Mouse (Mus musculus): ENCODE results near the gene Ces2h. TPM values are rescaled to one million over a fixed set of nuclear protein-coding genes. Genes with fewer than 3 reads are reported as not detected.
"Not testable (repeated sequence)": the region's sequence is repeated elsewhere in the genome, so short reads cannot be mapped to it uniquely, and the experiment has no call there.

Gene Ces2h
- polyA plus RNA-seq (2012; rRNA removed), result not detected in 2 replicates

DNA sequence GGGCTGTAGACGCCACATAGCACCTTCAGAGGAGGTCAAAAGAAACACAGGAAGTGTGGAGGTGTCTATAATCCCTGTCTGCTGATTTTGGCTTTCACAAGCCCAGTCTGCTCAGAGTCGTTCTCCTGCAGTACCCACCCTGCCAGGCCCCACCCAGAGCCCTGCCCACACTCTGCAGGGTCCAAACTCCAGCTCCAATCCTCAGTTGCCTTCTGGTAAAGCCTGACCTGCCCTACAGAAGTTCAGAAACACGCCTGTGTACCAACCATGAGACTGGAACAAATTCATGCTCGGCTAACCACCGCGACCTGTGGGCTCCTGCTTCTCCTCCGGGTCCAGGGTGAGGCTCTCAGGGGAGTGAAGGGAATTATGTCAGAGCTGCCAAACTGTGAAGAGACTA, at the start of gene Ces2h:
Gene Ces2h, plus strand, starts transcription at position 268 of the 400 bp plus-strand sequence.
- DNase-seq (ENCODE audit: low read depth), result no peak

DNA sequence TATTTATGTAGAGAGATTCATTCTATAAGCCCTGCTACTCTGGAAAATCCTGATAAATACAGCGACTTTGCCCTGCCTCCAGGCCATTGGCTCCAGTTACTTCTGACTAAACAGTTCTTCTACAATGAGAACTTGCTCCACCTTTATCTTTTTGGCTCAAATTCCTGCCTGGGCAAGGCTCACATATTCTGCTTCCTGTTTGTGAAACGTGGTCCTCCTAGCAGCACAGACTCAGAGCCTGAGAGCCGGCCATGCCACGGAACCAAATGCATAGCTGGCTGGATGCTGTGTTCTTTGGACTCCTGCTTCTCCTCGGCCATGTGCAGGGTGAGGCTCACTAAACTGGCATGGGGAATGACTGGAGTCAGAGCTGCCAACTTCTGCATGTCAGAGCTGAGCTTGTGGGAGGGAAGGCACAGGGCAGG, 39.1 kb upstream of the Ces2h start, which contains the start of gene Ces2g:
Gene Ces2g, plus strand, starts transcription at position 182 of the 425 bp plus-strand sequence.
- peak; percentile 20 for DNase-seq (ENCODE audit: low read depth)

DNA sequence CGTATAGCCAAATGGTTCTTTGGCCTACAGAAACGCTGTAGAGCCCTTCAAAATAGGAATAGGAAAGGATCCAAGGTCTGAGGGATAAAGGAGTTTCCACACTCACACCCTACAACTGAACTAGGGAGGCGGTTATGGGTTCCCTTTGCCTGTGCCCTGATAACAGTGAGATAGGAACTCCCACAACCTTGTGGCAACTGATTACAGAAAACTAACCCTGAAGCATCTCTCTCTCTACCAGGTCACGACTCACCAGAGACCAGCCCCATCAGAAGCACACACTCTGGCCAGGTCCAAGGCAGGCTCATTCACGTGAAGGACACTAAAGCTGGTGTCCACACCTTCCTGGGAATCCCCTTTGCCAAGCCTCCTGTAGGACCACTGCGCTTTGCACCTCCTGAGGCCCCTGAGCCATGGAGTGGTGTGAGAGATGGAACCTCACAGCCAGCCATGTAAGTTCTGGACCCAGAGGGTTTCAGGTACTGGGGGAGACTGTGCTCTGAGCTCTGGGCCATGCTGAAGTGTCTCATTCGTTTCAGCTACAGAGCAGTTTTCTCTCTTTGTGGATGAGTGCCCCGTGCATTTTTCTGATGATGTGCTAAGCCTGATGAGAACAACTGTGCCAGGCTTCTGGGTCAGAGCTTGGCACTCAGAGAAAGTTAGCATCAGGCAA, 38.3 kb upstream of the Ces2h start:
- no peak for DNase-seq (ENCODE audit: low read depth)

DNA sequence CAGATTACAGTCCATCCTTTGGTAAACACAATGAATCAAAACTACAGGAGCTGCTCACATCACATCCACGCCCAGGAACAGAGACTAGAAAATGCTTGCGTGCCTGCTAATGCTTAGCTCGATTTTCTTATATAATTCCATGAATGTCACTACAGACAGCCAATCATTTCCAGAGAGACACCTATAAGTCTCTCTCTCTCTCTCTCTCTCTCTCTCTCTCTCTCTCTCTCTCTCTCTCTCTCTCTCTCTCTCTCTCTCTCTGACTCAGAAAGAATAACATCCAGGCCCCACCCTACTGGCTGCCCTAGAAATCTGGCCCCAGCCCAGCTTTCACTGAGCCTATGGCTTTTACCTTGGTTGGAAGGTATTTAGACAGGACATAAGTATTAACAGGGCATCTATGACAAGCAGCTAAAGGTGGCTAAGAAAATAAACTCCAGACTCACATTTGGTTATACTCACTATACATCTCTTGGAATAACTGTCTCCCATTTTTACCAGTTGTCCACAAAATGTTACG, 37.2 kb upstream of the Ces2h start:
- no peak for DNase-seq (ENCODE audit: low read depth)

DNA sequence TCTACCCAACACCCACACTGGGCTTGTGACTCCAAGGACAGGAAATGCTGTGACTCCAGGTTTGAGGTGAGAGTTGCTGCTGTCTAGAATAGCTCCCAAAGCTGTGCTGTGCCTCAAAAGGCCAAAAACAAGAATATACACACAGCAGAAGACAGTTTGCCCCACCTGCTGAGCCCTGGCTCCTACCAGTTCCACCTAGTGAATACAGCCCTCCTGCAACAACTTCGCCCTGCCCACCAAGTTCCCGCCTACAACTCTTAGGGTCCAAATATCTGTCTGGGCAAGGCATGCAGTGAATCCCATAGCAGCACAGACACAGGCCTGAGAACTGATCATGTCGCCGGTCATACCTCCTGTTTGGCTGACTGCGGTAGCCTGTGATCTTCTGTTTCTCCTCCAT, 16.5 kb upstream of the Ces2h start:
- no peak for DNase-seq (ENCODE audit: low read depth)

DNA sequence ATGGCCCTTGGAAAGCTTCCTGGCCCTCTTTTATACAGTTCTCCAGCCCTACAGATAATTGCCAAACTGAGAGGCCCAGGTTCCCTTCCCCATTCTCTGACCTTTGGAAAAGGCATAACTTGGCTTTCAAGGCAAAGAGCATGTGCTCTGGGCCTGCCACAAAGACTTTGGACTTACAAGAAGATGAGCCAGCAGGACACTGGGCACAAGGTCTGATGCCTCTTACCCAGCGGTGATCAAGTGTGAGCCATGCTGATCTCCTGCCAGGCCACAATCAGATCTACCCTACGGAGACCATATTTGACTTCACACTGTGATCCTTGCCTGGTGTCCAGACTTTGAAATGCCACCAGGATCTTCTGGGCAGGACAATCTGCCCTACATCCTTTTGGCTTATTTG, 15.7 kb upstream of the Ces2h start:
- DNase-seq (ENCODE audit: low read depth), result no peak

DNA sequence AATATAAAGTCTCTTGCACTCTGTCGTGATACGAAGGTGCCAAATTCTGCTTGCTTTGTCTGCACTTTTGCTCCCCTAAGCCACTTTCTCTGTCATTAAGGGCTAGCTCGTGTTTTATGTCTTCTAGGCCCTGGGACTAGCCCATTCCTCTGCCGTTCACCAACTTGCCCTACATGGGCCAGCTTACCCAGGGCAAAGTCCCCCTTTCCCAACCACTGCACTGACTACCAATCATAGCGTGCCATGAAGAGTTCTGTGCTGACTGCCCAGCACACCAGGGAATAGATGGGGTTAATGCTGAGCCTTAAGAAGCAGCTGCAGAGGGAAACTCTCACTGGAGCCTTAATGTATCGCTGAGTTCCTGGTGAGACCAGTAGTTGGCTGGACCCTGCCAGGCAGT, 2.5 kb upstream of the Ces2h start:
- no peak for DNase-seq (ENCODE audit: low read depth)

DNA sequence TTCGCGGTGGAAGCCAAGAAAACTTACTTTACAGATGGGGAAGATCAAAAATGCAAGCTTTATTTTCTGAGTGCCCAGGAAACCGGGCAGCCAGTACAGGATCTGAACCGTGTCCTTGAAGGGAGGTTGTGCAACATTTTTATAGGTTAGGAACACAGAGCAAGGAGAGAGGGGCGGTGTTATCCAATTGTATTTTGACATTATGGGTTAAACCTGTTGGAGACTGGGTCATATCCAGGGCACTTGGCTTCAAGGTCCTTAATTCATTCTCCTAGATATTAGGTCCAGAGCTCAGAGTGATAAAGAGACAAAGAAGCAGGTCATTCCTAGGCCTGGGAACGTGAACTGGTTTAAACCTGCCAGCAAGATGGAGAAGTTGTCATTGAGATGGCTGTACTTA, 1.5 kb upstream of the Ces2h start:
- DNase-seq (ENCODE audit: low read depth), result no peak

DNA sequence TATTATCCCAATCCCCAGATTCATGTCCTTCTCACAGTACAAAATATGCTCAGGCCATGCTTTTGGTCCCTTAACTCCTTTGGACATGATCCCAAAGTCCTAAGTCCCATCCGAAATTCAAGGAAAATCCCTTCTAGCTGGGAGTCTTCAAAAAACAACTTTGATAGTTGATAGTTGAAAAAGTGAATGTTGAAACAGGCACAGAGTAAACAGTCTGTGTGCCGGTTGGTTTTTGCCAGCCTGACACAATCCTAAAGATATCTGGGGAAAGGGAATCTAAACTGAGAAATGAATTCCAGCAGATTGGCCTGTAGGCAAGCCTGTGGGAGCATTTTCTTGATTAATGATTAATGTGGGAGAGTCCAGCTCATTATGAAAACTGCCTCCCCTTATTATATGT, 9.3 kb downstream of the Ces2h start:
- no peak for DNase-seq (ENCODE audit: low read depth)

DNA sequence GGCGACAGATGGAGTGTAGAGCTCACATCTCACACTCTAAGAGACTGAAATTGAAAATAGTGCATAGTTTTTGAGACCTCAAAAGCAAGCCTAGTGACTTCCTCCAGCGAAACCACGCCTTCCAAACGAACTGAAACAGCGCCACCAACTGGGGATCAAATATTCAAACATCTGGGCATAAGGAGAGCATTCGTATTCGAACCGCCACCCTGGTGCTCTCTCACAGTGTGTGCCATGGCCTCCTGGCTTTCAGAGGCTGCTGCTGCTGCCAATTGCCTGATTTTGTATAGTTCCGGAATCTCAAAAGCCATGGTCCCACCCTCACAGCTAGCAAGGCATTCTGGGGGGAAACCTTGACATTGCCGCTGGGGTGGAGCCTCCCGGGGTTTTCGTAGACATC, 10.5 kb downstream of the Ces2h start:
- DNase-seq (ENCODE audit: low read depth), result no peak

DNA sequence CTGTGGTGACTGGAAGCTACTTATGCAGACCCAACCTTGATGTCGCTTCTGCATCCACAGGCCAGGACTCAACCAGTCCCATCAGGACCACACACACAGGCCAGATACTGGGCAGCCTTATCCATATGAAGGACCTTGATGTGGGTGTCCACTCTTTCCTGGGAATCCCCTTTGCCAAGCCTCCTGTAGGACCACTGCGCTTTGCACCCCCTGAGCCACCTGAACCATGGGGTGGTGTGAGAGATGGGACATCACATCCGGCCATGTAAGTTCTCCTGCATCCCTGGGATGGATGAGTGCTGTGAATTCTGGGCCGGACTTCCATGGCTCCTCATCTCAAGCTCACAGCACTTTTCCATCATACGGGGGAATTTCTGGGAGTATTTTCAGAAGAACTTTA, 13.7 kb downstream of the Ces2h start:
- DNase-seq (ENCODE audit: low read depth), result no peak

DNA sequence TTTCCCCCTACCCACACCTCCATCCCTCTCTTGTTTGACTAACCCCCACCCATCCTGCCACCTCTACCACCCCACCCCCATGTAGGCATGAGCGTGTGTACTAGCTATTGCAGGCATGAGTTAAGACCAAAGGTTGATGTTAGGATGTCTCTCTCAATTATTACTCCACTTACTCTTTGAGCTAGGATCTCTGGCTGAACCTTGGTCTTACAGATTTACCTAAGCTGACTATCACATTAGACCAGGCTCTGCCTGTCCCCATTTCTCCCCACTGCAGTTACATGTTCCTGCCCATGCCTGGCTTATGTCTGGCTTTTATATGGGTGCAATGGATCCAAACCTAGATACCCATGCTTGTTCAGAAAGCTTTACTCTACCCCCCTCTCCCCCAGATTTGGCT, 21.3 kb downstream of the Ces2h start:
- no peak for DNase-seq (ENCODE audit: low read depth)

DNA sequence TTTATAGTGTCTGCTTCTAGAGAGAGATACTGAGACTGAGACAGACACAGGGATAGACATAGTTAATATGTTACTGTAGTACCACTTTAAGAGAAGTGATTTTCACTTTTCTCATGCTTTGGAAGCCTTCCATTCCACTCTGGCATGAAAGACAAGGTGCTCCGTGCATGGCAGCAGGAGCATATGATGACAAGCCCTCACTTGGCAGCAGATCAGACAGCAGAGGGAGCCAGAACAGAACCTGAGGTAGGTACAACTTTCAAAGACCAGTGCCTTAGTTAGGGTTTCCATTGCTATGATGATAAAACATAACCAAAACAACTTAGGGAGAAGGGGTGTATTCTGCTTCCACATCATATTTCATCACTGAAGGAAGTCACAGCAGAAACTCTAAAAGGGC, 22.4 kb downstream of the Ces2h start:
- DNase-seq (ENCODE audit: low read depth), result no peak

DNA sequence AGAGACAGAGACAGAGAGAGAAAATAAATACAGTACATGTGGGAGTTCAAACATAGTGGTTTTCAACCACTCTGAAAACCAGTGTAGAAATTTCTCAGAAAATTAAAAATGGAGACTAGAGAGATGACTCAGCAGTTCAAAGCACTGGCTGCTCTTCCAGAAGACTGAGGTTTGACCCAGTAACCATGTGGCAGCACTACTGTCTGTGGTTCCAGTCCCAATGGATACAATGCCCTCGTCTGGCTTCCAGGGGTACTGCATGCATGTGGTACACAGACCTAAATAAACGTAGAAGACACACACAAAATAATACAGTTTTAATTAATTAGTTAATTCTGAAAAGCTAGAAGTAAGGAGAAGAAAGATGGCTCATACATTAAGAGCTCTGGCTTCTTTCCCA, 24.4 kb downstream of the Ces2h start:
- no peak for DNase-seq (ENCODE audit: low read depth)

DNA sequence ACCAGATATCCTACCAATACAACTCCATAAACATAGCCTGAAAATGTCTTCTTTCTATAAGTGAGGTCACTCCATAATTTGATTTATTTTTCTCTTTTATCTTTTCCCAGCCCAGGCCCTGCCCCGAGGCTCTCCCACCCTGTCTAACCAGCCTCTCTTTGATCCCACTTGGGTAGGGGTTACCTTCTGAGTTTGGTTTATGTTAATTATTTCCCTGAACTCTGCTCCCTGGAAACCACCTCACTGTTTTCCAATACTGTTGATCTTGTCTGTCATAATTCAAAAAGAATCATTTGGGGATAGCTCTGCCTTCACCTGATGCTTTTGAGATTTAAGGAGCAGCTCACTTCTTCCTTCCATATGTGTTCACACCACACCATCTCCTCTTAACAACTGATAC, 42.9 kb downstream of the Ces2h start:
- DNase-seq (ENCODE audit: low read depth), result no peak

DNA sequence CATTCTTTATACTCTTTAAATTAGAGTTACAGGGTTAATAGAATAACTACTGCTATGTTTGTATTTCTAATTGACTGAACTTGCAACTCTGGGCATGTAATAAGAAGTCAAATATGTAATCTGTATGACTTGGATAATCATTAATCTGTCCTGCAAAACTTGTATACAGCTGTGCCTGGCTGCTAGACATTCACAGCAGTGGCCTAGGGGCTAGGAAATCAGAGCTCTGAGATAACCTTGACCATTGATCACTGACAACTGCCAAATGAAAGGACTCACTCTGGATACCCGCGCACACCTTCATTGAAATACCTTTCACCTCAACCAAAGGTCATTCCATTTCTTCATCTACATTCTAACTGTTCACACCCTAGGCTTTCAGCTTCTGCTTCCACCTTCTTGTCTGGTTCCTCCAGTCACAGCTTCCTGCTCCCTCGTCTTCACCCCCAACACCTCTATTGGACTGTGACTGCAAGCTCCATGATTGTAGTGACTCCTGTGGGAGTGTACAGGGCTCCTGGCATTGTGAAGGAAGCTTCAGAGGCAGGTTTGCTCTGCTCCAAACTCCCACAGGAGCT, 45.3 kb downstream of the Ces2h start:
- no peak for DNase-seq (ENCODE audit: low read depth)

DNA sequence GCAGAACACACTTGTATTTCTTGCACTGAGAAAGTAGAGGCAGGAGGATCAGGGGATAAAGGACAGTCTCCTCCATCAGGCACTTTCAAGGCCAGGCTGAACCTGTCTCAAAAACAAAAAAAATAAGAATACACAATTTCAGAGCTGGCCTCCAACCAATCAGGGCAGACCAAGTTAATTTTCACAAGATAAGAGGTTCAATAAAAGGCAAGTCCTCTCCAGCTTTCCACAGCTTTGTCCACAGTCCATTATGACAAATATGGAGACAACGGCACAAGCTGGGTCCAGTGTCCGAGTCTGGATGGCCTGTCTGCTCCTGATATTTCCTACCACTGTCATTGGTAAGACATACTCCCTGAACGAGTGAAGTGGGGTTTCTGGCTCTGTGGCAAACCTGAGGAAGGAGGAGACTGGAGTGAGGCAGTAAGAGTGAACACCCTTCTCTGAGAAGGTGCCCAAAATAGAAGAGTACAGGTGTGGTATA, 47.8 kb downstream of the Ces2h start, which contains the start of gene Ces3a:
Gene Ces3a, plus strand, starts transcription at position 231 of the 484 bp plus-strand sequence.
- no peak for DNase-seq (ENCODE audit: low read depth)

DNA sequence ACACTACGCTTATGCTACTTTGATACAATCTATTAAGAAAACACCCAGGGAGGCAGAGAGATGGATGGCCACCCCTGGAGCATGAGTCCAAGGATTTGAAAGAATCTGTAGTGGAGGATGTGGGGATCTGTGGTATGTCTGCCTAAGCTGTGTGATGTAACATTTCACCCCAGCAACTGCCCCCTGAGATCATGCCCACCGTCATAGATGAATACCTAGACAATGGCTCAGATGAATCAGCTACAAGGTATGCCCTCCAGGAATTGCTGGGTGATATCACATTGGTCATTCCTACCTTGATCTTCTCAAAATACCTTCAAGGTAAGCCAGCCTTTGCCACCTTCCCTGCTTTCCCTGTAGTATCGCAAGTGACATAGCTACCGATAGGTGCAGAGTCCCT, 55.6 kb downstream of the Ces2h start:
- DNase-seq (ENCODE audit: low read depth), result no peak

DNA sequence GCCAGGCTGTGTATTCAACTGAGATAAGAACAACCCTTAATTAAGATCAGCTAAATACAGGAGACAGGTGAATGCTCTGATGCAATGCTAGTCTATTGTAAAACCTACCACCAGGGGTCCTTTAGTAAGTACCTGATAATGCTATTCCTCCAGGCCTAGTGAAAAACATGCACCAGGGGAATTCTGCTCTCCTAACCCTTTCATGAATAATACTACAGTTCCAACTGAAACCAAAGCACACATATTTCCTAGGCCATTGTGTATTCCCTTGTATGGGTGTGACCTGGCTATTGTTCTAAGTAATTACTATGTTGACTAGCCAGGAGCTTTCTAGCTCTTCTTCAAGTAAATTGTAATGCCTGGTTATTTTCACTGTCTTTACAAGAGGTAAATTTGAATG, 59.4 kb downstream of the Ces2h start:
- DNase-seq (ENCODE audit: low read depth), result no peak

DNA sequence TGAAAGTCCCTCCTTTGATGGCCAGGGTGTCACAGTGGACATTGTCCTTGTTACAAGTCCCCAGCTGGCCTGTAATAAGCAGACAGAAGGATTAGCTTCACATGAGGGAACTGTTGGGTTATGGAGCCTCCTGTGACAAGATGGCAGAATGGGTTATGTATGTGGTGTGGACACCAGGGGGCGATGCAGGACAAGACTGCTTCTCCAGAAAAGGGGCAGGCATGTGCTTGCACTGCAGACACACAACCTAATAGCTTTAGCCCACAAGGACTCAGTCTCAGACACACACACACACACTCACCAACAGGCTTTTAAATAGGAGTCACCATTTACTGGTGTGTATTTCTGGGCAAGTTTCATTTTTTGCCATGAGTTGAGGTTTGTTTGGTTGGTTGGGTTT, 66.1 kb downstream of the Ces2h start:
- DNase-seq (ENCODE audit: low read depth), result no peak

DNA sequence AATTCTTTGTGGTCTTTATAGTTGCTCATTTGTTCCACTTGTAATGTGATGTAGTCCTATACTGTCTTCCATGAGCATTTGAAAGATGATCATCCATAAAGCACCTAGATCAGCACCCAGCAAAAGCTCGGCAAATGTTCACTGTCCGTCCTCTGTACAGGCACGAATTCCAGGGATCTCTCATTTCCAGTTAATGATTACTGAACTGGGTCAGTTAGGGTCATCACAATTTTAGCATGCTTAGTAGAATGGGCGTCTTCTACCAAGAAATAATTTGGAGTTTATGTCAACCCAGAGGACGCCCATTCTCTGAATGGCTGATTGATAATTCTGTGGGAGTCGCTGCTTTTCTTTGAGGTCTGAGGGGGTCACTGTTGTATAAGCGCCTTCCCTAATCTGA, 67.3 kb downstream of the Ces2h start:
- not testable (repeated sequence) for DNase-seq (ENCODE audit: low read depth)

DNA sequence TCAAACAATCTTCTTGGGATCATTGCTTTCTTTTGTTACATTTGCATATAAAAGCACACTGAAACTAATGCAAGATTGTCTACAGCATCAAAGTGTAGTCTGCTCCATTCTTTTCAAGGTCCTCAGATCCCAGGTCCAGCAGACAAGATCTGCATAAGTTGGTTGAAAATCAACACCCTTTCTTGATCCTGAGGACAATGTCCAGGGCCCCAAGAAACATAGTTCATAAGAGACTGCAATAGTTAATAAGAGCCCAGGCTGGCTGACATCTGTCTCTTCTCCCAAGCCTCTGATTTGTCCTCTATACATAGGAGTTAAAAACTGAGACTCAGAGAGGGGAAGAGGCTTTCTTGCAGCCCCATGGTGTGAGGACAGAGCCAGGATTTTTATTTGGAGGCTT, 68.3 kb downstream of the Ces2h start:
- DNase-seq (ENCODE audit: low read depth), result no peak

All from gonadal fat pad, adult 2 months (tissue).